Mouse (Mus musculus) gastrocnemius, adult 8-10 months (tissue): ENCODE data around the gene Susd6. TPM values are rescaled to one million over a fixed set of nuclear protein-coding genes. Genes with fewer than 3 reads are reported as not detected.
"Not testable (repeated sequence)": the region's sequence is repeated elsewhere in the genome, so short reads cannot be mapped to it uniquely, and the experiment has no call there.

ENCODE experiments used
- DNase-seq, 2 experiments: peaks; one replicate each; pipeline ENCODE4 v3.0.0; 2022; ENCODE audit warnings: low spot score in 2 of 2
- total RNA-seq, 4 experiments: library from RNA; stranded (reverse); gene quantifications; 2 replicates each; pipeline ENCODE4 v1.2.4; 2022

The Susd6 gene
- total RNA-seq, 4 experiments from 2014 or later, result 39.3 to 51.9 (median 44.3) TPM

DNA sequence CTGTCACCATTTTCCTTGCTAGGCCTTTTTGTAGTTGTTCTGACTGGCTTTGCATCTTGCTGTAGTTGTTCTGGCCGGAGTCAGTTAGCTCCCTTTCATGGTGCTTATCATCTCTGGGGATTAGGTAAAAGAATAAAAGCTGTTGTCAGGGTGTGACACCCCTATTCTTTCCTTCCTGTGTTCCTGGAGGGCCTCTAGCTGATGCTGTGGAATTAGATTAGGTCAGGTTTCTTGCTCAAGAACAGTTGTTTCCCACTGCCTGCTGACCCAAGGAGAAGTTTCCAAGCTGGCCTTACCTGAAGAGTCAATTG is 22.2 kb downstream of the Susd6 start:
- no peak for DNase-seq

DNA sequence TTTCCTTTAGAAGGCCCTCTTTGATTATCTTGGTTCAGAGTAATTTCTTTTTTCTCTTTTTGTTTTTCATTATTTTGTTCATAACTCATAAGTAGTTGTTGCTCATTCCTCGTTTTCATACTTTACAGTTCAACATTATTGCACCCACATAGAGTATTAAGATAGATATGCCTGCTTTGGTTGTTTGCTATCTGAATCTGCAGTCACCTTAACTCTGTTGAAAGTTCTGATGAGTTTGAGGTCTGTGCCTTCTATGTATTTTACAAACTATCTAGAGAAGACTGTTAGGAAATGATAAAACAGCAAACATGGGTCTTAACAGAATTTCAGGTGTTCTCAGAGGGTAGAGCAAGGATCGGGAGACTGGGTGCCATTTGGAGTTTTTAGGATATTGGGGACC is 23.1 kb downstream of the Susd6 start:
- DNase-seq, result no peak

DNA sequence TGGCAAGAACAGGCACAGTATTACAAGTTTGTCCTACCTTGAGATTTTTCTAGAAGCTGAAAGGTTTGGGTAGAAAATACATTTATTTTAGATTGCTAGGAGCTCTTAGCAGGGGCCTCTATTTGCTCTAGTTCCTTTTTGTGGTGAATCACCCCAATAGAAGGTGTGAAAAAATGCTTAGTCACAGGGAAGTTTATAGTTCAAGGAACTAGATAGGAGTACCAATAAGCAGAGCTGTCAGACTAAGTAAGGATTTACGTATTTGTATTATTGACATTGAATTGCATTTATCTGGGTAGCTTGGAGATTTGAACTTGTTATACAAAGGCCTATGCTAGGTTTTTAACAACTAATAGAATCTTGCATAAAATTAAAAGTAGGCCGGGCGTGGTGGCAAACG is 23.6 kb downstream of the Susd6 start:
- DNase-seq, result no peak

DNA sequence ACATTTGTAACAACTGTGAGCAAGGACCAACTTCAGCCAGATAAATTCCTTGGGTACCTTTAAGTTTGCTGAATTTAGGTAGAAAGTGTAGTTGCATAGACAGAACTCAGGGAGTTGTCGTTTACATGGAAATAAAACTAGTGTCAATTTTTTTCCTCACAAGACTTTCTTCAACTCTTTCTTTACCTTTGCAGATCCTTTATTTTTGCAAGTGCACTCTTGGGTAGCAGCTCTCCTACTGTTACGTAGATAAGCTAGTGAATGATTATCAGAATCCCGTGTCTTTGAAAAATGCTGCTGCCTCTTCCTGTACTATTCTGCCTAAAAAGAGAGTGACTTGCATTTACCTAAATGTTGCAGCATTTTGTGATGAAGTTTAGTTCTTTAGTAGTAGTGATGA is 24.2 kb downstream of the Susd6 start:
- DNase-seq, result no peak

DNA sequence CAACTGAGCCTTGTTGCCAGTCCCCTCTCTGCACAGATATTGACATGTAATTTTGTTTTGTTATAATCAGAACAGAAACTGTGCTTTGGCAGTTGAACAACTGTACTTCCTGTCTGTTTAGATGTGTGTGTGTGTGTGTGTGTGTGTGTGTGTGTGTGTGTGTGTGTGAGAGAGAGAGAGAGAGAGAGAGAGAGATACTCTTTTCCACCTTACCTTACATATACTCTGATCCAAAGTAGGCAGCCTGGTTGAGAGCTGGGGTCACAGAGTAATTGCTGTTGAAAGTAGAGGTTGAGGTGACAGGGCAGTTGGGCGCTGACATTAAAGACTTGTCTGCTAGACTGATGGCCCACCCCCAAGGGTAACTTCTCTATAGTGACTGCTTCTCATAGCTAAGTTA is 25.0 kb downstream of the Susd6 start:
- DNase-seq, result no peak

DNA sequence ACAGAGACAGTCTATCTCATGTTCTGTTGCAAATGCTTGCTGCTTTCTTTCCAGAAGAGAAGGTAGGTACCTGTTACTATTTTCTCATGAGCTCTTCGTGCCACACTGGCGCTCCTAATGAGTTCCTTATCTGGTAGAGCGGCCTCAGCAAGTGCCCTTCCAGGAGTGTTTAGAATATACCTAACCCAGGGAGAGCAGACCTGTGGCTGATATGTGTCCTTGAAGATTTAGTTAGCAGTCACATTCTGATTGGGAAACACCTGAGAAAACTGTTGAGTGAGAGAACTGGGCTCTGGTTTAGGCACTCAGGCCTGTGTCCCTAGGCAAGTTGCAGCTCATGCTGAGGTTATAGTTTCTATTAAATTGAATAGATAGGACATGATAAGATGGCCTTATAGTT is 25.6 kb downstream of the Susd6 start:
- DNase-seq, result no peak

DNA sequence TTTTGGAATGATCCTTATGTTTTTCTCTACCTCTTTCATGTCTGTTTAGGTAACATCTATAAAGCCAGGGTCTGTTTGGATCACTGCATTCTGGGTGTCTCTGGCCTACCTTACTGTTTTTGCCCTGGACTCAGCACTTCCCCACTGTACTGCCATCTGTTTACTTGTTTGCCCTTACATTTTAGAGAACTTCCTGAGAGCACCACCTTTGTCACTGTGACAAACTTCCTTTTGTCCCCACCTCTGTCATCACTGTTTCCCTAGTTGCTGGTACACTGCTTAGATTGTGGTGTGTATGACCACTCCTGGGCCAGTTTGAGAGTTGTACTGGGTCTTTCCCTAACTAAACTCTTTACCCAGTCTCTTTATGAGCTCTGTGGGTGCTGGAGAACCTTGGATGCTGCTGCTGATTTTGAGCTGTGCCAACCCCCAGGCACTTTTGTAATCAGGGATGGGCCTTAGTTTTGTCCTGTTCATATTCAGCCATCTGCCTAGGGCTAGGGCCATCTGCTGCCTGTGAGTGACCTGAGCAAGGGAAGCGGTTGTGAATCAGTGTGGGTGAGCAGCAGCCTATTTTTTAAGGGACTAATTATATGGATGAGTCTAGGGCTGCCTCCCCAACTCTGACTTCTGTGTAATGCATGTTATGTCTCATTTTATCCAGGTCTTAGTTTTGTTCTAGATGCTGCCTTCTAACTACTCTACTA is 26.2 kb downstream of the Susd6 start:
- DNase-seq, result no peak

DNA sequence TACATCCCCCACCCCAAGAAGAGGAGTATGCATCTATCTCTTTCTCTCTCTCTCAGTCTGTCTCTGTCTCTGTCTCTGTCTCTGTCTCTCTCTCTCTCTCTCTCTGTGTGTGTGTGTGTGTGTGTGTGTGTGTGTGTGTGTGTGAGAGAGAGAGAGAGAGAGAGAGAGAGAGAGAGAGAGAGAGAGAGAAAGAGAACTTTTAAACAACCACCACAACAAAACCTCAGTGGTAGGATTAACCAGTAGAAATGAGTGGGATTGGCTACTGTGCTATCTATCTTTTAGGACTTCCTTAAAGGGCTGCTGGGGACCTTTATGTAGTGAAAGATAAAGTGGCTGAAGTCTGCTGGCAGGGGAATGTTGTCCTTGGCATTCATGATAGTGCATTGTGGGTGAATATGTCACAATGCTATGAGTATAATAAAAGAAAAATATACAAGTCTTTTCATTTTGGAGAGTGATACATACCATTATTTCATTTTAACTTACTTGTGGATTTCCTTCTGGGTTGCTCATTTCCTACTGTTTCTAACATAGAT is 27.5 kb downstream of the Susd6 start:
- no peak for DNase-seq

DNA sequence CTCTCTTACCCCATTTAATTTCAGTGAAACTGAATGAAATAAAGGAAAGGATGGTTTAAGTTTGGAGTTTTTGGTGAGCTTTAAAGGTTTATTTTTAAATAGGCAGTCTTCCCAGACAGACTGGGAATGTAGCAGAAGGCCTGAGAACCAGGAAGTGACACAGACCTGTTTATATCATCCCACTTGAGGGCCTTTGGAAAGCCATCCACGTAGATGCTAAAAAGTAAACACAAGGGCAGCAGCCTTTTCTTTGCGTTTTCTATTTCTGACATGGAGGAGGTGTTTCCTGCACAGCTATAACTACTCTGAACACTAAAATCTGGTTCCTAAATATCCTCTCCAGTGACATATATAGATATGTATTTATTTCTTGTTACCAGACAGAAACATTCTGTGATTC is 28.7 kb downstream of the Susd6 start:
- not testable (repeated sequence) for DNase-seq

DNA sequence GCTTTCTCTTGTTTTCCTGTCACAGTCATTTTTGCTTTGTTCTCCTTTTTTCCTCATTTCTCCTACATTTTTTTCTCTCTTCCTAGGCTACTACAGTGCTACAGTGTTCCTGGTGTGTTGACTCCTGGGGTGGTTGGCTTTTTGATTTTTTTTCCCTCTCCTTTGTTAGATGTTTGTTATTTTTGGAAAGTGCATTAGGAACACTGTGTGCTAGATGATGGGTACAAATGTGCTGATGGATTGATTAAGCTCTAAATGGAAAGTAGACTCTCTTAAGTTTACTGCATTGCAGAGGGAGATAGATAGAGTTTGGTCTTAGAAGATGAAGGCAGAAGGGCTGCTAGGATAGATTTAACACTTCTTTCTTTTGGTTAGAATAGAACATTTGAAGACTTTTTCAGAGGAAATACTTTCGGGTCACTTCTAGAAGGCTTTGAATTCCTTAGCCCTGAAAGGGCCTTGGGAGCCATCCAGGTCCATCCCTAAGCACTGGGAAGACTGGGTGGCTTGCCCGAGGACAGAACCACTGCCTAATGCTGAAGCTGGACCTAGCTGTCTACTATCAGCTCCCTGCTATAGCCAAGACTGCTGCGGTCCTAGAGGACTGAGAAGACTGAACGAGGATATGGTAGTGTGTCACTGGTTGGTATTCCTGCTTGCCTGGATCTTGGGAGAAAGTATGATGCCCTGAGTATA is 31.1 kb downstream of the Susd6 start:
- DNase-seq, result no peak

DNA sequence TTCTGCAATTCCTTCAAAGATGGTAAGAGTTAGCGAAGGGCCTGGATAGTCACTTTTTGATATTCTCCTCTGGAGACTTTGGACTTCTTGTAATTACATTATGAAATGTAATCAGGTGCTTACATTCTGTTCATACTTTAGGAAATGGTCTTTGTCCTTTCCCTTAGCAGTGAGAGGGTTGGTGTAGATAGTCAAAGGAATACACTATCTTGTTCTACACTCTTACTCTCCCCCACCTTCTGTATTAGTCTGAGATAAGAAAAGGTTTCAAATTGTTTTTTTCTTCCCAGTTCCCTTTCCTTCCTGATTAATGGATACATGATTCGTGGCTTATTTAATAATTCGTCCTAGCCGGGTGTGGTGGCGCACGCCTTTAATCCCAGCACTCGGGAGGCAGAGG is 32.2 kb downstream of the Susd6 start:
- no peak for DNase-seq

DNA sequence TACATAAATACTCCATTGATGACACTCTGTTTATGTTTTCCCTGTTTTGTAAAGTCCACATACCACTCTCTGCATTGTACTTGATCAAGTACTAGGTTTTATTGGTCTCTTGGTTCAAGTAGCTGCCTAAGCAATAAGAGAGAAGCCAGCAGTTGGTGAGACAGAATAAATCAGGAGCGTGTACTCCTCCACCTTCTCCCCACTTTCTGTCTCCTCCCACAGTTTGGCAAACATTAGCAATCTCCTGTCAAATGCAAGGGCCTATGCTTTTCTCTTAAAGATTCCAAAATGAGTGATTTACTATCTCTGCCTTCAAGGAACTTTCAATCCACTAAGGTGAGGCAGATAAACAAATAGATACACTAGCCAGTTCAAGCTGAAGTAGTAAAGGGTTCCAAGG is 33.9 kb downstream of the Susd6 start:
- DNase-seq, result no peak

DNA sequence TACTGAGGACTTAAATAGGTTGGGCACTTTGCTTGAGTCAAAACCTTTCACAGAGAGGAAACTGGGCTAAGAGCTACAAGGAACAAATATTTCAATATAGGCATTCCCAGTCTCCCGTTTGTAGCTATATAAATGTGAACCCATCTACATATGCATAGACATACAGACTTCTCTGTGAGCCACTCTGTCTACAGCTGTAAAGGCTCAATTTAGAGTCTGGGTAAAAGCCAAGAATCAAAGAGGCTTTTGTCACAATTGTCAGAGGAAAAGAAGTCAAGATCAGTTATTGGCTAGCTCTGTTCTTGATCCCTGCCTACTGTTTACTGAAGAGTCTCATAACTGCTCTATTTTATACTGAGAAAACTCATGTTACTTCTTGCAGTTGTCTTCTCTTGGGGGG is 36.1 kb downstream of the Susd6 start:
- no peak for DNase-seq

DNA sequence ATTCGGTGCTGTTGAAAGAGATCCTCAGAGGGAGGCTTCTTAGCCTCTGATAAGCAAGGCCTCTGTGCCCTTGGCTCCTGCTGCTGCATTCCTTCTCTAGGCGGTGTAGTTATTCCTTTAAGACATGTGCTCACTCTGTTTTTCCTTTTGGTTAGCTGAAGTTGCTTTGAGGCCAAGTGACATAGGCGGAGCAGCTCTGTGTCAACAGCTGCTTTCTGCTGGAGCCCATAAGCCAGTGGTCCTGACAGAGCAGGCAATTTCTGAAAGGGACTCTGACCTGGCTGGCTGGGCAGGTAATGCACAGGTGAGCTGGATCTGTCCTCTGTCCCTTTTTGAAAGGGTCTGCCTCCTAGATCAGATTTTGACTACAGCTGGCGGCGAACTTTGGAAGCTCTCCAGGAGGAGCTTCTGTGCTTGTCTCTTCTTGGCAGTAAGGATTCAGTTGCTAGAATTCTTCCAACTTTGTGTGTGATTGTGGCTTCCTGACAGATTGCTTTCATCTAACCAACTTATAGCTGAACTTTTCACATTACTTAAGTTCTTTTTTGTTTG is 37.2 kb downstream of the Susd6 start:
- DNase-seq, result peak; percentile 31 to 52

DNA sequence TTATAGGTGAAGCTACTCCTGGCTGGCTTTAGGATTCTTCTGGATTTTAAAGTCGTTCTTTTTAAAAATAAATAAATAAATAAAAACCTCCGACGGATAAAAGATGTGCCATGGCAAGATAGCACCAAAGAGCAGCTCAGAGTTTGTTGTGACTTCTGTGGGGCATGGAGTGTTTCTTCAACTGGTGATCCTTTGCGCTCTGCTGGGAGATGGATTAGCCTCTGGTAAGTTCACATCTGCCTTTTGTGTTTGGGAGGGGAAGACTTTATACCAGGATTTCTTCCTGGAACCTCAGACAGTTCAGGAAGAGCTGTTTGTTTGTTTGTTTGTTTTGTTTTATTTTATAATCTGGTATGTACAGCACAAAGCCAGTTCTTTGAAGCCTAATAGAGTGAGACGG is 37.7 kb downstream of the Susd6 start:
- DNase-seq, result no peak

DNA sequence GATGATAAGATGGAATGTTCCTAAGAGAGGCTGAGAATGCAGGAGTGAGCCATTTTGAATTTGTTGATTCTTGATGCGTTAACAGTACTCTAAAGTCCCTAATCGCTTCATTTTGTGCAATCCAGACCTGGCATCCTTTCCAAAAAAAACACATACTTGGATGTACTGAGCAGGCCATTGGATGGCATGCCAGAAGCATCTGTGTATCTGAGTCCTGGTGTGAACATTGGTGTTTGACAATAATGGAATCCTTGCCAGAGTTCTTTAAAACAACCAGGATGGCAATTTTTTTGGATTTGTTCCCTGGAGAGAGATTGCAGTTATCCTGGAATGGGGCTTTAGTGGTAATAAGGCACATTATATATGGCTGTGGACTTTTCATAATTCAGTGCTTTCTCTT is 38.6 kb downstream of the Susd6 start:
- no peak for DNase-seq

DNA sequence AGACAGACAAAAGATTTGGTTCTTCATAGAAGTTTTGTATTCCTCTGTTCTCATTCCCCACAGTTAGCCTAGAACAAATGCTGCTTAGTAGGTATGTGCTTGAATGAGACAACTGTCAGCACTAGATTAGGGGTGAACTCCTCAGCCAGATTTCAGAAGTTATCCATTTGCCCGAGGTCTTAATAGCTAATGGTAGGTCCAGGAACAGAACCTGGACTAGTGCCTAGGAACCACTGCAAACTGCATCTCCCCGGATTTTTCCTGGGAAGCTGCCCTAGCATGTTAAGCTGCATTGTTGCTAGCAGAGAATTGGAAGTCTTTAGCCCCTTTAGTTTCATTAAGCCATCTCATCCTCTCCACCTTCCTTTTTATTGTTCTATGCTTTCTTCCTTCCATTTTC is 39.9 kb downstream of the Susd6 start:
- no peak for DNase-seq

DNA sequence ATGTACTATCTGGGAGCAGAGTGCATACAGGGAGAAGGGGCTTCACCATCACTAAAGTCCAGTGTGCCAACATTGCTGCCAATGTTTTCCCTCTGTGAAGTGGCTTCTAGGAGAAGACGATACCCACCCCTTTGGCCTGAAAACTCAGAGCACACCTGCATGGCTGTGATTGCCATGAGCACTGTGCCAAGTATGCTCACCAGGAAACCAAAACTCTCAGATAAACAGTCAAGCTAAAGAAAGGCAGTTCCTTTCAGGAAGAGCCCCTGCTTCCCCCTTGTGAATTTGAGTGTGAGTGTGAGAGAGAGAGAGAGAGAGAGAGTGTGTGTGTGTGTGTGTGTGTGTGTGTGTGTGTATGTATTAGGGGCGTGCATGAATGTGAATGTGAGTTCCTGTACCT is 40.5 kb downstream of the Susd6 start:
- DNase-seq, result no peak

DNA sequence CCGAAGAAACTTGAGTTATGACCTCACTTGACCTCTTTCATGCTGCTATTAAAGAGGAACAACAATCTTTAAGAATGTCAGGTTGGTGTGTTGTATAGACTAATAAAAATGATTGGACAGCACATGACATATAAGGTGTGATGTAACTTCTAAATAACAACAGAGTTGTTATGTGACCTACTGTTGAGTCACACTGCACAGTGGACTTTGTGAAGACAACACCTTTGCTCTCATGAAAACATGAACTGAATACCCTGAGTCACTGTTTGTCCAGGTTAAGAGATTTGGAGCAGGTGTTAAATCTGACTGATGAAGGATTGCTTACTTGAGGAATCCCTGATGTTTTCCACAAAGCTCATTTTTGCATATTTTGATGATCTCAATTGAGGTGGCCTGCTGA is 42.0 kb downstream of the Susd6 start:
- DNase-seq, result no peak

DNA sequence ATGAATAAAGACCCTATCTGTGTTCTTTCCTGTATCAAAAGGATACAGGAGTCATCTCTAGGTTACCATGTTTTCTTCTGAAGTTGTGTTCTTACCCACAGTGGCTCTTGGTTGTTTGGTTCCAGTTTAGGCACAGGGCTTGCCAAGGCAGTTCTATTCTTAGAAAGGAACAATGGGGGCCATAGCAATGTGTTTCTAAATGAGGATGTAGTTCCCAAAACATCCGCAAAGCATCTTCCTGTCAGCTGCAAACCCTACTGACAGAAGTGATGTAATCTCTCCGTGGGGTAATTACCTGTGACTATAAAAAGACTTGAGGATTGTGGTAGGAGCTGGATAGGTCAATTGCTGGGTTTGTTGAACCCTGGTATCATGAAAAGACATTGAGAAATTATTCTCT is 43.2 kb downstream of the Susd6 start:
- DNase-seq, result no peak

DNA sequence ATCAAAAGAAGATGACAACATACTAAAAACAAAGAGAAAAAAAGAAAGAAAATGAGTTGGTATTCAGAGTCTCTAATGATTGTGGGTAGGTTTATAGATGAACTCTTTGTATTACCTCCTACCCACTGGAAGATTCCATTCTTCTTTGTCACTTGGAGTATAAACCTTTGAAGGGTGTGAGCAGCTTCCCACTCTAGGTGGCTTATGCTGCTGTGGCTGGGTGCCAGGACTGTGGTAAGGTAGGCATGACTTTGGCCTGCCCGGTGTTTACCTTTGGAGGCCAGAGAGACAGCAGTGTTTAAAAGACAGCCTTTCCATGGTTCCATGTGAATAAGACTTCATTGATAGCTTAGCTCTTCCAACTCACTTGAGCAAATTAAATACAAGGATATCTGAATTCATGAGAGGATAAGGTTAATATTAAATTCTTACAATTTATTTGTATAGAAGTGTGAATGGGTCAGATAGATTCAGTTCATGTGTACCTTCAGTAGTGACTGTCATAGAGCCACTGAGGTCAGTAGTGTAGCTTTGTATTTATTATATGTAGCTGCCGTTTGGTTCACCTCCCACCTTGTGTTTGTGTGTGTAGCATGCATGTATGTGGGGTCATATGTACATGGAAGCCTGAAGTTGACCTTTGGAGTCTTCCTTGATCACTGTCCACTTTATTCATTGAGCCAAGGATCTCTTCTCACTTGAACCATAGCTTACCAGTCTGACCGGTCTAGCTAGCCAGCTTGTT is 44.0 kb downstream of the Susd6 start:
- no peak for DNase-seq

DNA sequence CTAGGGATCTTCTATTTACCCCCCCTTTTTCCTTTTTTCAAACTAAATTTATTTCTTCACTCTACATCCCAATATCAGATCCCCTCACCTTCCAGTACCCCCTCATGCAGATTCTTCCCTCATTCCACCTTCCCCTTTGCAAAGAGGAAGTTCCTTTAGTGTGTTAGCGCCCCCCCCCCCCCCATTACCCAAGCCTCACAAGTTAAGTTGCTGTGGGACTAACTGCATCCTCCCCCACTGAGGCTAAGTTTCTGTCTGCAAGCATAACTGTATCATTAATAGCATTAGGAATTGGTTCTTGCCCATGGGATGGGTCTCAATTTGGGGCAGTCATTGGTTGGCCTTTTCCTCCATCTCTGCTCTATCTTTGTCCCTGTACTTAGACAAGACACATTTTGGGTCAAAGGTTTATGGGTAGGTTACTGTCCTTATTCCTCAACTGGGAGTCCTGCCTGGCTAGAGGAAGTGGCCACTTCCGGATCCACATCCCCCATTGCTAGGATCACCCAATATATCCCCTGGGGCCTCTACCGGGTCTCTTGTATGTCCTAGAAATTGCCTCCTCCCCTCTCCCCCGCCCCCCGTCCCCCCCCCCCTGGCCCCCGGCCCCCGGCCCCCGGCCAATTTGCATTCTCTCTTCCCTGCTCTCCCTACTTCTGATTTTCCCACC is 44.7 kb downstream of the Susd6 start:
- DNase-seq, result no peak
